Mouse (Mus musculus) mouse trophoblast stem cell (cell line): ENCODE data around the gene Flt1.
"Not testable (repeated sequence)": the region's sequence is repeated elsewhere in the genome, so short reads cannot be mapped to it uniquely, and the experiment has no call there.

Source experiments
- in situ Hi-C, 2 experiments: fragments of 300-500 bp; cut with MseI, MboI; formaldehyde crosslinking; loops; 2 replicates in 1 of 2; 3 replicates in 1 of 2; pipeline ENCODE4 v1.15.1; 2025

Gene Flt1

DNA sequence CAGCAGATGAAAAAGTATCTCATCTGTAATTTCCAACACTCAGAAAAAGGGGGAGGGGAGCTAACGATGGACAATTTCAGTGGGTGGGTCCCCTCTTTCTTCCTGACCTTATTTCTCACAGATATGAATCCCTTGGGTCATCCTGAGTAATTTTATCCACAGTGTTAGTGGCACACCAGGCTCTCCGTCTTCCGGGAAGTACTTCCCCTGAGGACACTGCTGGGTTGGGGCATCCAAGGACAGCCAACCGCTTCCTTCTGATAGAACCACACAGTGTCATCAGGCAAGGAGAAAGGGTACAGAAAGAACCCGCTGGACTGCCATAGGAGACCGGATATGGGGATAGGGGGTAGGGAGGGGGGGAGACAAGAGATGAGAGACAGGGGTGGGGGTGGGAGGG lies 111.2 kb downstream of the Flt1 start:
- in situ Hi-C loops: no loop called here

DNA sequence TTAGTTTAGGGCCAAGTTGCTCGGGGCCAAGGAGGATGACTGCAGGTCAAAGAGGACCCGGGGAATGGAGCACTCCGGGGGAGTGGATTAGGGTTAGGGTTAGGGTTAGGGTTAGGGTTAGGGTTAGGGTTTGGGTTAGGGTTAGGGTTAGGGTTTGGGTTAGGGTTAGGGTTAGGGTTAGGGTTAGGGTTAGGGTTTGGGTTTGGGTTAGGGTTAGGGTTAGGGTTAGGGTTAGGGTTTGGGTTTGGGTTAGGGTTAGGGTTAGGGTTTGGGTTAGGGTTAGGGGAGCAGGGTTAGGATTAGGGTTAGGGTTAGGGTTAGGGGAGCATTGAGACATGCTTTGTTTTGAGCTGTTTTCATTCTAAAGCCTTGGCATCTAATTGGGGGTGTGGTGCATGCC lies 114.5 kb downstream of the Flt1 start:
- in situ Hi-C loops: not testable (repeated sequence)

GRCm38 (mm10) chr5:147607256-147607975 lies 118.4 kb downstream of the Flt1 start:
- in situ Hi-C loops: no loop called here

DNA sequence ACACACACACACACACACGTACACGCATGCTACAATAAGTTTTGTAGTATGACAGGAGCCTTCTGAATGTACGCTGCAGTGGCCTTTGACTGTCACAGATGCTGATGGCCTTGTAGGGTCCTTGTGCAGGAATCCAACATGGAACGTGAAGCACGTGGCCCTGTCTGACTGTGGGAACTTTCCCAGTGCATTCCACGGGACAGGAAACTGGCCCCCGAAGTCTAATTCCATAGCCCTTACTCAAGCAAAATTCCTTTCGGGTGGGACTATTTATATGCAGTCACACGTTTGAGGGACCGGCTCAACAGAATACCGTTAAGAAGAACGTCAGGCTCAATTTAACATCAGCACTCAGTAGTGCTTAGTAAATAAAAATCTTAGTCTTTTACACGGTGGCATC lies 119.1 kb downstream of the Flt1 start:
- in situ Hi-C loops: no loop called here

GRCm38 (mm10) chr5:147601460-147602360 lies 124.1 kb downstream of the Flt1 start:
- in situ Hi-C loops: no loop called here

DNA sequence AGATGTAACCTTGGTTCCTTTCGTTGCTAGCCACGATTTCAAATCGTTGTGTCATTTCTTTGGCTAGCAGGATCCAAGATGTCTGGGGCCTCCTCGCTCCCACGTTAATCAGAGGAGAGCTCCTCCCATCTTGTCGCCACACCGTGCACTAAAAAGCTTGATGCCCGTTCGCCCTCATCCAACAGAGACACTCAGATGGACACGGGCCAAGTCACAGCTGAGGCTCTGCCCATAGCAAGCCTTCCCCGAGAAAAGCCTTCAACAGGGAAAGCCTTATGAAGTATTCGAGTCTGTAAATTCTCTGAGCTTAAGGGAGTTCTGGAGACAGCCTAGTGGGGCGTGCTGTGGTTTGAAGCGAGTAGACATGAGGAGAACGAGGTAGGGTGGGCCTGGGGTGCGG lies 128.0 kb downstream of the Flt1 start:
- in situ Hi-C loops: no loop called here

GRCm38 (mm10) chr5:147589814-147590213 lies 136.0 kb downstream of the Flt1 start:
- in situ Hi-C loops: no loop called here

GRCm38 (mm10) chr5:147585070-147585469 lies 140.7 kb downstream of the Flt1 start:
- in situ Hi-C loops: no loop called here

GRCm38 (mm10) chr5:147584648-147585047 lies 141.2 kb downstream of the Flt1 start:
- in situ Hi-C loops: no loop called here

DNA sequence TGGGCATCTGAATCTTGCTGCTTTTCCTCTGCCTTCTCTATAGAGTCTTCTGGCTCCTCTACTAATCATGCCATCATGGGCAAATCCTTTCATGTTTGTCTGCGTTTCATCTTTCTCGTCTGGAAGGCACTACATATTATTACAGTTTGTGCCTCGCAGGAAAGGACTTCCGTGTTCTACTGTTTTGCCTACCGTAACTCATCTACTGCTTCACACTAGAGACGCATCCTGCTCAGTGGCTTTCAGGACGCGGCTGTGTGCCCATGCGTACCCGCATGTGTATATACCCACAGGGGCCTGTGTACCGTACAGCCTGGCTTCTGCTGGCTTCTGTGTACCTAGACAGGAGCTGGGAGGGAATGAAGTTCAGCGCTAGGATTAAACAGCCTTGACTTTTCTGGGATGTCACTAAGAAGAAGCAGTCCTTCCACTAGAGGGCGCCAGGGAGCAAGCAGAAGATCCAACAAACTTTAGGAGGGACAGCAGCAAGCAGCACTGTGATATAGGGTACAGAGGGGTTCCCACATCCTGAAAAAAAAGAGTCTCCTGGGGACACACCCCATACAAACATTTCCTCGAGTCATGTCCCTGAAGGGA lies 142.0 kb downstream of the Flt1 start:
- in situ Hi-C loops: no loop called here

DNA sequence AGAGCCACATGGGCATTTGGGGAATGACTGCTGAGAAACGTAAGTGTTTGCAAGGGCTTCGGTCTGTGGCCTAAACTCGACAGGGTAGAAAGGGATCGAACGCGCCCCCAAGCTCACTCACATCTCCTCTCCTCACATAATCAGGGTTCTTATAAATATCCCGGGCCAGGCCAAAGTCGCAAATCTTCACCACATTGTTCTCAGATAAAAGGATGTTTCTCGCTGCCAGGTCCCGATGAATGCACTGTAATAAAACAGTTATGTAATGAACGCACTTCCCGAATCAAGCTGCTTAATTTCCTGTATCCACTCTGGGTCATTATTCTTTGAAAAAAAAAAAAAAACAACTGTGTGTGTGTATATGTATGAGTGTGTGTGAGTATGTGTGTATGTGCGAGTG lies 145.6 kb downstream of the Flt1 start:
- in situ Hi-C loops: no loop called here

DNA sequence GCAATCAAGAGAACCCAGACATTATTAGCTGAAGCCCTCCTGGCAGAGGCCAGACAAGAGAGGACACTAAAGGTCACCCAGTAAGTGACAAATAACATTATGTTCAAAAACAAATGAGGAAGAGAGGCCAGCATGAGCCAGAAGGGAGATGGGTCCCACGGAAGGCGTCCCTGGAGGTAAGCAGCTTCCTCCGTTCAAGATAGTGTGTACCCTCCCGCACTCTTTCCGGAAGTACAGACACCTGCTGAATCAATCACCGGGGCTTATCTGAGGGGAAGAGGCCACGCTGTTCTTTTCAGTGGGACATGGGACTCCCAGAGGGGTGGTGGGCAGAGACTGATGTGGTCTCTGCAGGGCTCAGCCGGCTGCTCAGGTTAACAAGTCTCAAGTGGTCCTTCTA lies 146.1 kb downstream of the Flt1 start:
- in situ Hi-C loops: no loop called here

- in situ Hi-C loops: no loop called here
Observed at GRCm38 (mm10) chr5:147579148-147579547, 146.7 kb downstream of the Flt1 start.

GRCm38 (mm10) chr5:147577003-147577402 lies 148.8 kb downstream of the Flt1 start:
- in situ Hi-C loops: no loop called here

GRCm38 (mm10) chr5:147574517-147574916 lies 151.3 kb downstream of the Flt1 start:
- in situ Hi-C loops: no loop called here

DNA sequence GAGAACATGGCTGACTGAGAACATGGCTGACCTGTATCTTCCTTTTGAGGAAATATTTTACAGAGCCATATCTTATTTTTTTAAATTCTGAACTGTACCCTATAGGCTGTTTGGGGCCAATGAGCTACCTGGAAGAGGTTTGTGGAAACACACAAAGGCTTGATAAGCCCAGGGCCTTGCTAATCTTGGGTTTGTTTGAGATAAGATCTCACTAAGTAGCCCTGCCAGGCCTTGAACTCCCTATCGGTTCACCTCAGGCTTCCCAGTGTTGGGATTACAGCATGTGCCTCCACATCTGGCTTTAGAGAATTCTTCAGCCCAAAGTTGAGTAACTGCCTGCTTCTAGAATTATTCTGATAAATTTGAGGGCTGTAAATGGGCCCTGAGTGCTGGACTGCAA lies 152.3 kb downstream of the Flt1 start:
- in situ Hi-C loops: no loop called here

DNA sequence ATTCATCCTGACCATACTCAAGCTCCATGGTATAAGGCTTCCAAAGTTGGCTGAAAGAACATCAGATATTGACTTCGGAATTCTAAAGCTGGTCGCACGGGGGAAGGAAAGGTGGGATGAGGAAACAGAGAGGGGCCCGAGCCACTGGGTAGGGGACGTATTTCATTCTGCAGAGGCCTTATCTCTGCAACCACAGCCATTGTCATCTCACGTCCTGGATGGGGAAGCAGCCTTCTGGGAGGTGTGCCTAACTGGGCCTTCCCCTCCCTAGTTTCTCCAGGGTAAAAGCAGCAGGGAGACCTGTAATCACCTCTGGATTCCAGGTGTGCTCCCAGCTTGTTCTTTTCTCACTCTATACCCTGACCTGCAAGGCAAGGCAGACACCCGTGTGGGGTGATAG lies 153.1 kb downstream of the Flt1 start:
- in situ Hi-C loops: no loop called here

DNA sequence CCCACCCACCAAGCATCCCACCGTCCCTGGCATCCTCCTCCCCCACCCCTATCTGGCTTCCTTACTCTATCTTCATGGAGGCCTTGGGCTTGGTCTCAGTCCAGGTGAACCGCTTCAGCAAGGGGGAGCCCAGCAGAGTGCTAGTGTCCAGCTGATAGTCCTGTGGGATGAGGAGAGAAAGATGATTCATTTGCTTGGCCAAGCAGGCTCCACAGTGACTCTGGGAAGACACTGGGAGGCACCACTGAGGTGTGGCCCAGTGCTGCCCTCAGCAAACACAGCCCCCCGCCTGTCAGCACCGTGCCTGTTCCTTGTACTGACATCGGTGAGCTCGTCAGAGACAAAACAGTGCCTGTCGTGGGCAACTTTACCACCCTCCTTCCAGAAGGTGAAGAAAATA lies 159.5 kb downstream of the Flt1 start:
- in situ Hi-C loops: no loop called here

DNA sequence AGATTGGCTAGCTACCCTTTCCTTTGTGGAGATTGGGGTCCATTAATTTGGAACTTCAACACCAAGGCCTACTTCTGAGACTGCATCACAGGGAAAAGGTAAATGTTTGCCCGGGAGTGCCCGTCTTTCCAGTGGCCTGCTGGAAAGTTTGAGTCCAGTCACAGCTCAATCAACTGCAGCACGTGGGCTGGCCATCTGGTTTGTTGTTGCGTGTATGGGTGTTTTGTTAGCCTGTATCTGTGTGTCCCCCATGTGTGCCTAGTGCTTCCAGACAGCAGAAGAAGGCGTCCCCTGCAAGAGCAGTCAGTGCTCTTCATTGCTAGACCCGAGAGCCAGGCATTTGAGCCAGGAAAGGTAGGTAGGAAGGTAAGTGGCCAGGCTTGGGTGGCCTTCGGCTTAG lies 160.4 kb downstream of the Flt1 start:
- in situ Hi-C loops: no loop called here

GRCm38 (mm10) chr5:147564140-147564590 lies 161.6 kb downstream of the Flt1 start:
- in situ Hi-C loops: no loop called here

- in situ Hi-C loops: no loop called here
Observed at GRCm38 (mm10) chr5:147563511-147564139, 162.2 kb downstream of the Flt1 start.

- in situ Hi-C loops: not testable (repeated sequence)
Observed at GRCm38 (mm10) chr5:147557641-147558040, 168.2 kb downstream of the Flt1 start.
